Mouse (Mus musculus): ENCODE results near the gene Flot2. TPM values are rescaled to one million over a fixed set of nuclear protein-coding genes. Genes with fewer than 3 reads are reported as not detected.
A peak's percentile ranks its signal among the peaks of the same experiment; 100 is the strongest.

Flot2 gene
- total and polyA plus RNA-seq, 2 experiments, result 23.0 to 66.5 TPM

GRCm38 (mm10) chr11:78074277-78074652 is 36.5 kb downstream of the Flot2 start:
- H3K4me3 ChIP-seq (ENCODE audit: insufficient read depth, low read depth, low read length), result no peak overlapping the region
- DNase-seq (ENCODE audit: extremely low read depth, low read depth, low spot score), result no peak
- H3K27ac ChIP-seq (replicated peaks; ENCODE audit: insufficient read depth, low read depth, low read length), result no peak overlapping the region

GRCm38 (mm10) chr11:78074666-78075065 is 36.9 kb downstream of the Flot2 start:
- no peaks in the 10 kb centered on the region for H3K27me3 ChIP-seq (ENCODE audit: control insufficient read depth, insufficient read depth, low read length)
- TF ChIP-seq POLR2A (IDR thresholded peaks at IDR 0.05; ENCODE audit: extremely low read depth, insufficient read depth, low read length), result no peak
- peaks cover 28% of the 10 kb centered on the region; the same call in 1 of the 2 replicates for H3K36me3 ChIP-seq (ENCODE audit: control insufficient read depth, insufficient read depth, low read length)
- no peaks in the 10 kb centered on the region for H3K4me1 ChIP-seq (ENCODE audit: control insufficient read depth, insufficient read depth, low read length)
- H3K9ac ChIP-seq (ENCODE audit: low read depth, low read length), result no peak overlapping the region
- 93% methylated on average over 4 of the region's 4 CpGs for WGBS
- H3K79me2 ChIP-seq (ENCODE audit: control insufficient read depth, insufficient read depth, low read length), result no peaks in the 10 kb centered on the region
- no peak for DNase-seq (ENCODE audit: extremely low read depth, low read depth, low spot score)
- H3K4me3 ChIP-seq (ENCODE audit: insufficient read depth, low read depth, low read length), result no peak overlapping the region
- H3K27ac ChIP-seq (replicated peaks; ENCODE audit: insufficient read depth, low read depth, low read length), result no peak overlapping the region

More at GRCm38 (mm10) chr11:78074277-78074652, 36.5 kb downstream of the Flot2 start:
- H3K79me2 ChIP-seq (ENCODE audit: control insufficient read depth, insufficient read depth, low read length), result no peaks in the 10 kb centered on the region
- H3K36me3 ChIP-seq (ENCODE audit: control insufficient read depth, insufficient read depth, low read length), result peaks cover 28% of the 10 kb centered on the region; the same call in 1 of the 2 replicates
- no peaks in the 10 kb centered on the region for H3K27me3 ChIP-seq (ENCODE audit: control insufficient read depth, insufficient read depth, low read length)
- no peaks in the 10 kb centered on the region for H3K4me1 ChIP-seq (ENCODE audit: control insufficient read depth, insufficient read depth, low read length)
- H3K9ac ChIP-seq (ENCODE audit: low read depth, low read length), result no peak overlapping the region
- WGBS, result 98% methylated on average over 2 of the region's 2 CpGs
- no peak for TF ChIP-seq CTCF (IDR thresholded peaks at IDR 0.05; ENCODE audit: low read depth, low read length)
- no peak for TF ChIP-seq POLR2A (IDR thresholded peaks at IDR 0.05; ENCODE audit: extremely low read depth, insufficient read depth, low read length)

- TF ChIP-seq POLR2A (IDR thresholded peaks at IDR 0.05; ENCODE audit: extremely low read depth, insufficient read depth, low read length) (peak; percentile 65; the same call in 1 of the 2 replicates), CTCF (IDR thresholded peaks at IDR 0.05; ENCODE audit: low read depth, low read length) (no peak)
- H3K27ac ChIP-seq (replicated peaks; ENCODE audit: insufficient read depth, low read depth, low read length), result 0 out of 2 replicates have a peak within 1 kb of the TSS, but pooled peaks have one; percentile 14
- DNase-seq (ENCODE audit: extremely low read depth, low read depth, low spot score), result peak; percentile 83
- peak within 1 kb of the TSS; percentile 93 for H3K4me3 ChIP-seq (ENCODE audit: insufficient read depth, low read depth, low read length)
- H3K36me3 ChIP-seq (ENCODE audit: control insufficient read depth, insufficient read depth, low read length), result peaks cover 13% of the 10 kb centered on the region; the same call in 1 of the 2 replicates
- H3K4me1 ChIP-seq (ENCODE audit: control insufficient read depth, insufficient read depth, low read length), result no peaks in the 10 kb centered on the region
- H3K27me3 ChIP-seq (ENCODE audit: control insufficient read depth, insufficient read depth, low read length), result no peaks in the 10 kb centered on the region
- no peaks in the 10 kb centered on the region; the same call in 1 of the 2 replicates for H3K79me2 ChIP-seq (ENCODE audit: control insufficient read depth, insufficient read depth, low read length)
- H3K9ac ChIP-seq (ENCODE audit: low read depth, low read length), result peak within 1 kb of the TSS; percentile 86
- 1% methylated on average over 42 of the region's 42 CpGs for WGBS
Observed at GRCm38 (mm10) chr11:78079961-78080921, 42.5 kb downstream of the Flot2 start, which contains the start of gene Eral1. TSS of gene Eral1 (minus strand) at chr11:78080383.

GRCm38 (mm10) chr11:78083595-78083994 is 45.9 kb downstream of the Flot2 start:
- H3K27me3 ChIP-seq (ENCODE audit: control insufficient read depth, insufficient read depth, low read length), result no peaks in the 10 kb centered on the region
- TF ChIP-seq CTCF (IDR thresholded peaks at IDR 0.05; ENCODE audit: low read depth, low read length), result no peak
- TF ChIP-seq POLR2A (IDR thresholded peaks at IDR 0.05; ENCODE audit: extremely low read depth, insufficient read depth, low read length), result no peak
- DNase-seq (ENCODE audit: extremely low read depth, low read depth, low spot score), result no peak
- no peak overlapping the region for H3K9ac ChIP-seq (ENCODE audit: low read depth, low read length)
- H3K36me3 ChIP-seq (ENCODE audit: control insufficient read depth, insufficient read depth, low read length), result no peaks in the 10 kb centered on the region
- no peaks in the 10 kb centered on the region for H3K4me1 ChIP-seq (ENCODE audit: control insufficient read depth, insufficient read depth, low read length)
- H3K4me3 ChIP-seq (ENCODE audit: insufficient read depth, low read depth, low read length), result no peak overlapping the region
- WGBS, result 32% methylated on average over 1 of the region's 1 CpGs
- H3K27ac ChIP-seq (replicated peaks; ENCODE audit: insufficient read depth, low read depth, low read length), result no peak overlapping the region
- H3K79me2 ChIP-seq (ENCODE audit: control insufficient read depth, insufficient read depth, low read length), result no peaks in the 10 kb centered on the region; the same call in 1 of the 2 replicates

GRCm38 (mm10) chr11:78086925-78087479 is 49.3 kb downstream of the Flot2 start:
- DNase-seq (ENCODE audit: extremely low read depth, low read depth, low spot score), result no peak
- Histone ChIP-seq H3K27ac (replicated peaks; ENCODE audit: insufficient read depth, low read depth, low read length) (no peak overlapping the region; the same call in 1 of the 2 replicates), H3K4me3 (ENCODE audit: insufficient read depth, low read depth, low read length) (no peak overlapping the region), H3K9ac (ENCODE audit: low read depth, low read length) (no peak overlapping the region), H3K79me2 (ENCODE audit: control insufficient read depth, insufficient read depth, low read length) (no peaks in the 10 kb centered on the region; the same call in 1 of the 2 replicates), H3K36me3 (ENCODE audit: control insufficient read depth, insufficient read depth, low read length) (no peaks in the 10 kb centered on the region), H3K4me1 (ENCODE audit: control insufficient read depth, insufficient read depth, low read length) (no peaks in the 10 kb centered on the region), H3K27me3 (ENCODE audit: control insufficient read depth, insufficient read depth, low read length) (no peaks in the 10 kb centered on the region)
- 82% methylated on average over 4 of the region's 4 CpGs for WGBS
- TF ChIP-seq CTCF (IDR thresholded peaks at IDR 0.05; ENCODE audit: low read depth, low read length), result no peak
- TF ChIP-seq POLR2A (IDR thresholded peaks at IDR 0.05; ENCODE audit: extremely low read depth, insufficient read depth, low read length), result no peak
